Mouse (Mus musculus) ovary, postnatal 10 days (tissue): ENCODE data around the gene Kdf1.

Source experiments
- DNase-seq: peaks from one replicate; pipeline ENCODE4 v3.0.0; 2022; ENCODE audit warnings: low spot score

The Kdf1 gene

GRCm38 (mm10) chr4:133553448-133554330 is 34.9 kb downstream of the Kdf1 start:
- DNase-seq = no peak

DNA sequence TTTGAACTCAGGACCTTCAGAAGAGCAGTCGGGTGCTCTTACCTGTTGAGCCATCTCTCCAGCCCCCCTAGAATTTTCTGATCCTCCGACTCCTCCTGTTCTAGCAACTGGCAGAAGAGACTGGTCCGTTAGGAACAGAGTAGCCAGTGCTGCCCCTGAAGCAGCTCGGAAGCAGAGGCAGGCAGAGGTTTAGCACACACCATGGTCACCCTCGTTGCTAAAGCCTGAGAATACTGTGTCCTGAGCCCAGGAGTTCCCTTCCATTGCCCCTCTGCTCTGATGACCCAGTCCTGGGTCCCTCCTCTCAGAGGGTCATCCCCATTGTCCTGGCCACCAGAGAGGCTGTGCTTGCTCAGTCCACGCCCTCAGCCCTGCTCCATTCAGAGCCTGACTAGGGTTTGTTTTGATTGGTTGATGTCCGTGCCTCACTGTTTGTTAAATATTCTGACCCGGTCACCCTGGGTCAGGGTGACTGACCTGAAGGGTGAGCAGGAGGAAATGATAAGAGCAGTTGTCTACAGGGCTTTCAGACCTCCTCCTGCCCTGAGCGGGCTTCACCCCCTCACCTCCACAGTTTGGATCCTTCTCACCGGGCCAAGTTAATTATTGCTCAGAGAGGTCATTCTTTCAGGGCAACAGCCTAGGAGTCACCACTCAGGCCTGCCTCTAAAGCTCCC is 38.4 kb downstream of the Kdf1 start:
- no peak for DNase-seq

DNA sequence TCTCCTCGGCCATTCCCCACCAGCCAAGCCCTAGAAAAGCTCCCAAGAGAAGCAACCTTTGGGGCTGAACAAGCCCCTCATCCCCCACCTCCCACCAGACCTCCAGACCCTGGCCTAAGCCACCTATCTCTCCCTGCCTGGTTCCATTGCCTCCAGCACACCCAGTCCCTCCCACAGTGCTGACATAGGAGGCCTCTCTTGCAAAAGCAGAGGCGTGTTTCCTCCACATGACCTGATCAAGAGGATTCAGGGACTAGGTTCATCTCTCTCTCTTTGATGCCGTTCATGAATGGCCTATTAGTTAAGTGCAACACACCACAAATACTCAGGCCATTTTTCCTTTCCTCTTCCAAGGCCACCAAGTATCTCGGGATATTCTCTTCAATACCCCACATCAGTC is 41.1 kb downstream of the Kdf1 start:
- DNase-seq = no peak

GRCm38 (mm10) chr4:133561622-133562021 is 42.9 kb downstream of the Kdf1 start:
- no peak for DNase-seq

DNA sequence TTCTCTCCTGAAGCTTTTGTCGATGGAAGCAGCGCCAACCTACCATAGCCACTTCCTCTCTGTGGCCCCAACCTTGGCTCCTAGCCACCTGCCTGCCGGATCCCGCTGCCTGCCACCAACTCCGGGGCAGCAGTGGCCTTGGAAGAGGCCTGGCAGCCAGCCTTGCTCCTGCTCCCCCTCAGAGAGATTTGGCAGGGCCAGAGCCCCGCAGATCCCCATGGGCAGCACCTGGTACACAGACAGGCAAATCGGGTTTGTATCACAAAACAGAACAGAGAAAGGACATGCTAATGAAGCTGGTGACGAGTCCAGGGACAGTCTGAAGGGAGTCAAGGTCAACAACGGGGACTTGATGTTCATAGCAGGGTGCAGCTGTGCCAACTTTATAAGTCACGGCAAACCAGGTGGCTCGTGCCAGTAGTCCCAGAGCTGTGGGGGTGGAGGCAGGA is 44.4 kb downstream of the Kdf1 start:
- no peak for DNase-seq

GRCm38 (mm10) chr4:133567251-133567650 is 48.5 kb downstream of the Kdf1 start:
- DNase-seq = no peak

- DNase-seq = no peak
Measured at GRCm38 (mm10) chr4:133569291-133570065, 50.7 kb downstream of the Kdf1 start.

- no peak for DNase-seq
Measured at GRCm38 (mm10) chr4:133570066-133570466, 51.3 kb downstream of the Kdf1 start.

DNA sequence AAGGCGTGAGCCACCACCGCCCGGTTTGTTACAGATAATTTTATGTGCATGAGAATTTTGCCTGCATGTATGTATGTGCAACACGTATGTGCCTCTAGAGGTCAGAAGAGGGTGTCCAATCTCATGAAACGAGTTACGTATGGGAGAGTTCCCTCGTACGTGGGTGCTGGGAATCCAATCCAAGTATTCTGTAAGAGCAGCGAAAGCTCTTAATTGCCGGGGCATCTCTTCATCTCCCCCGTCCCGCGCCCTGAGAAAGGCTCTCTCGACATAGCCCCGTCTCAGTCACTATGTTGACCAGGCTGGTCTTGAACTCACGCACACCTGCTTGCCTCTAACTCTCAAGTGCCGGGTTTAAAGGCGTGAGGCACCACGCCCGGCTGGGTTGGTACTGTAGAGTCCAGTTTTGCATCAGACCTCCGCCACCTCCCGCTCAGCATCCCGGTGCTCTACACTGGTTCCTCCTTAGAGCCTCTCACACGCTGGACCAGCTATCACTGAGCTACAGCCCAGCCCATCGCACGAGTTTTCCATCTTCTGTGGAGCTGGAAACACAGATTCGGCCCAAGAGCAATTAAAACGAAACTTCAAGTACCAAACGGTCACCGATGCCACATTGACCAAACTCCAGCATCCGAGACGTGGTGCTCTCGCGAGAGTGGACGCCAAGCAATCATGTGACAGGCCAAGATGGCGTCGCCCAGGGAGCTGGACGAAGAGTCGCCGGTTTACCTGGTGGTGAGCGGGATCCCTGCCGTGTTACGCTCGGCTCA is 55.5 kb downstream of the Kdf1 start, which contains the start of gene Gpatch3:
Gene Gpatch3, plus strand, starts transcription at position 676 of the 773 bp plus-strand sequence.
- peak; percentile 80 for DNase-seq

GRCm38 (mm10) chr4:133574843-133575202 is 56.1 kb downstream of the Kdf1 start:
- DNase-seq = no peak

DNA sequence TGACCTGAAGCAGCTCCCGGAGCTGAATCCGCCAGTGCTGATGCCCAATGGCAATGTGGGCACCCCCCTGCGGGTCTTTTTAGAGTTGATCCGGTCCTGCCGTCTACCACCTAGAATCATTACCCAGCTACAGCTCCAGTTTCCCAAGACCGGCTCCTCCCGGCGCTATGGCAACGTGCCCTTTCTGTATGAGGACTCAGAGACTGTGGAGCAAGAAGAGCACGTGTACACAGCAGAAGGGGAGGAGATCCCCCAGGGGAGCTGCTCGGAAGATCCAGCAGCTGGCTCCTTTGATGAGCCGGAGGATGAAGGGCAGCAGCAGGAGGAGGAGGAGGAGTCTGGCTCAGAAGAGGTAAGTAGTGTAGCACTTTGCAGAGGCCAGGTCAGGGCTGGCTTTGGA is 59.2 kb downstream of the Kdf1 start:
- no peak for DNase-seq
